Mouse (Mus musculus) limb, embryonic 10.5 days (tissue): ENCODE results near the gene Mrpl10. TPM values are rescaled to one million over a fixed set of nuclear protein-coding genes. Genes with fewer than 3 reads are reported as not detected.

ENCODE experiments used
- DNase-seq: peaks from one replicate; pipeline ENCODE4 v3.0.0-alpha.2; 2017; ENCODE audit warnings: low spot score
- H3K27ac ChIP-seq: fragments of 300-500 bp; sonication (generic); 2 replicates; pipeline ENCODE4 v1.5.1; 2016; ENCODE audit warnings: mild to moderate bottlenecking
- H3K27me3 ChIP-seq: fragments of 300-500 bp; sonication (generic); 2 replicates; pipeline ENCODE4 v1.6.1; 2016; ENCODE audit warnings: low read depth, mild to moderate bottlenecking; ENCODE audit not compliant: poor library complexity, severe bottlenecking
- H3K36me3 ChIP-seq: fragments of 300-500 bp; sonication (generic); 2 replicates; pipeline ENCODE4 v1.6.1; 2016; ENCODE audit warnings: mild to moderate bottlenecking, moderate library complexity
- H3K4me1 ChIP-seq: fragments of 300-500 bp; sonication (generic); 2 replicates; pipeline ENCODE4 v1.6.1; 2016
- H3K4me3 ChIP-seq: fragments of 300-500 bp; sonication (generic); 2 replicates; pipeline ENCODE4 v1.5.1; 2016; ENCODE audit warnings: mild to moderate bottlenecking, moderate library complexity
- H3K9me3 ChIP-seq: fragments of 300-500 bp; sonication (generic); replicated peaks from 2 replicates; pipeline ENCODE4 v1.6.1; 2016; ENCODE audit warnings: mild to moderate bottlenecking
- whole genome bisulfite sequencing: fragments of 180-500 bp; shearing (Covaris S2); methylation state at CpG from one replicate; pipeline ENCODE4 v1.1.7; 2016; 5-methylcytosine and 5-hydroxymethylcytosine counted together
- polyA plus RNA-seq: library from polyadenylated mRNA; unstranded; fragments of >200 nt; fragmentation: Nextera tagmentation; extraction: Ambion mirVana; gene quantifications from 2 replicates; pipeline ENCODE4 v1.2.1, GENCODE M21; 2016

Mrpl10 gene
- polyA plus RNA-seq, 1 experiment from 2014 or later: 94.8 TPM

DNA sequence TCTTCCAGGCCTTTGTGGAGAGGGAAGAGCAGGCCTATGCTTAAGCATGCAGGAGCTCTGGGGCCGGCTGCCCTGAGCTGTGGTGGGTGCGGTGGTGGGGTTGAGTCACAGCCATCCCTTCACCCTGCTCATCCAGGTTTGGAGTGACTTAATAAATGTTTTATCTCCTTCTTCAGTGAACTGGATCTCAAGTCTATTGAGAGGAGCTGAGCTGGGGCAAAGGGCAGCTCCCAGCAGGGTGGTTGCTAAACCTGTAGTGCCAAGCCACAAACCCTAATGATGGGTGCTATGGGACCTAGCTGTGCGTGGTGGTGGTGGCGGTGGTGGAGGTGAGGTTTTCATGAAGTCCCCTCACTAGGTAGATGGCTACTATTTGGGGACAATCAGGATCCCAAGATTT is 7.6 kb upstream of the Mrpl10 start:
- Histone ChIP-seq H3K36me3 (peaks cover 26% of the 10 kb centered on the region), H3K27me3 (no peaks in the 10 kb centered on the region), H3K4me3 (no peak overlapping the region), H3K27ac (no peak overlapping the region), H3K9me3 (no peaks in the 10 kb centered on the region), H3K4me1 (peaks cover 21% of the 10 kb centered on the region)
- 89% methylated on average over 4 of the region's 4 CpGs for WGBS
- no peak for DNase-seq

DNA sequence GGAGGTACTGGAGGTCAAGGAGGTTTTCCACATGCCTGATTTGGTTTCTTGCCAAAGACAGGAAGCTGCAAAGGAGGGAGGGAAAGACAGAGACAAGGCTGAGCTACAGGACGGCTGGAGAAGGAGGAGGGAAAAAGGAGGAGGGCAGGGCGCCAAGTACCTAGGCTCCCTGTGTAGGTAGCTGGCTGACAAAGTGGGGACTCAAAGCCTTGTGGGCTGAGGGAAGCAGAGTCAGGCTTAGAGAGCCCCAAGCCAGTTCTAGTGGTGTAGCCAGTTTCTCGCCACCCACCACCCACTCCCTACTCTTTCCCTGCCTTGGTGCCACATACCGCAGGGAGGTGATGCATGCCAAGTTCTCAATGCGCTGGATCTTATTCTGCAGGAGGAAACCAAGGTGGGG is 5.2 kb upstream of the Mrpl10 start:
- no peak for DNase-seq
- Histone ChIP-seq H3K27me3 (no peaks in the 10 kb centered on the region), H3K9me3 (no peaks in the 10 kb centered on the region), H3K27ac (no peak overlapping the region), H3K4me1 (peaks cover 10% of the 10 kb centered on the region), H3K36me3 (peaks cover 26% of the 10 kb centered on the region), H3K4me3 (no peak overlapping the region)
- 86% methylated on average over 5 of the region's 5 CpGs for WGBS

DNA sequence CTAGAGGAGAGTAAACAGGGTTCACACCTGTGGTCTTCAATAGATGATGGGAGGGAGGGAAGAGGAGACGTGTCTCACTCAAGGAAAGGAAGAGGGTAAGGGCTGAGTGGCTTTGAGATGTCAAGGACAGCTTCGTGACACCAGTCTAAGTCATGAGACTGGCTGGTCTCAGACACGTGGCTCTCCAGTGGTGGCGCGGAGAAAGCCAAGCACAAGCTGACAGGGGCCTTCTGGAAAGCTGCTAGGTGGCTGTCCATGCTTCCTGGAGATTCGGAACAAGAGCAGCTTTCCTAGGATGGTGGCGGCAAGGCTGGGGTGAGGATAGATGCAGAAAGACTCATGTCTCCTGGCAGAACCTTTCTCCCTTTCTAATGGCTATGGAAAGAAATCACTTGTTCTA is 2.5 kb upstream of the Mrpl10 start:
- no peak for DNase-seq
- H3K27ac ChIP-seq: no peak overlapping the region
- H3K4me3 ChIP-seq: no peak overlapping the region
- H3K27me3 ChIP-seq: no peaks in the 10 kb centered on the region
- WGBS: 69% methylated on average over 7 of the region's 7 CpGs
- no peaks in the 10 kb centered on the region for H3K9me3 ChIP-seq
- peaks cover 19% of the 10 kb centered on the region for H3K4me1 ChIP-seq
- H3K36me3 ChIP-seq: peaks cover 12% of the 10 kb centered on the region

DNA sequence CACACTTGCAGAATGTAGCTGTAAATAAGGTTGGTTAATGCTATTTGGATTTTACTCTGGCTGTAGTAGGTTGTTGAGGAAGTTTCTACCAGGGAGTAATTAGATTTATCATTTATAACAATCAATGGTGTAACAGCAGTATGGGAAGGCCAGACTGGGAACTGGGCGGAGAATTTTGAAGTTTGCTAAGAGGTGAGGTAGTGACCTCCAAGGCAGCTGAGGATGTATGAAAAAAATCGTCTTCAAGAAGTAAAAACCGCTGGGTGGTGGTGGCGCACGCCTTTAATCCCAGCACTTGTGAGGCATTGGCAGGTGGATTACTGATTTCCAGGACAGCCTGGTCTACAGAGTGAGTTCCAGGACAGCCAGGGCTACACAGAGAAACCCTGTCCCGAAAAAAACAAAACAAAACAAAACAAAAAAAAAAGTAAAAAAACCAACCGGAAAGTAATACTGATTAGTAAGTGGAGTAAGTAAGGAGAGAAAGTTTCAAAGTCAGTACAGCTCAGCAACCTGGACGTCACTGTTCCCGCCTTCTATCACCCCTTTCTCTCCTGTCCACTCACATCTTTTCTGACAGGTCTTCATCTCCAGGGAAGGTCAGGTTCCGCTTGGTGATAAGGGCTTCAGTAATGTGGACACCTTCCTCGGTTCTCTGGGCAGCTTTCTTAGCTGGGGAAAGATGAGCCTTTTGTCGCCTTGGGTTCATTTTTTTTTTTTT is 899 bp upstream of the Mrpl10 start:
- Histone ChIP-seq H3K4me1 (peaks cover 14% of the 10 kb centered on the region), H3K4me3 (peak overlapping the region; percentile 83), H3K9me3 (no peaks in the 10 kb centered on the region), H3K27ac (no peak overlapping the region), H3K27me3 (no peaks in the 10 kb centered on the region), H3K36me3 (peaks cover 22% of the 10 kb centered on the region)
- no peak for DNase-seq
- 57% methylated on average over 12 of the region's 12 CpGs for WGBS

DNA sequence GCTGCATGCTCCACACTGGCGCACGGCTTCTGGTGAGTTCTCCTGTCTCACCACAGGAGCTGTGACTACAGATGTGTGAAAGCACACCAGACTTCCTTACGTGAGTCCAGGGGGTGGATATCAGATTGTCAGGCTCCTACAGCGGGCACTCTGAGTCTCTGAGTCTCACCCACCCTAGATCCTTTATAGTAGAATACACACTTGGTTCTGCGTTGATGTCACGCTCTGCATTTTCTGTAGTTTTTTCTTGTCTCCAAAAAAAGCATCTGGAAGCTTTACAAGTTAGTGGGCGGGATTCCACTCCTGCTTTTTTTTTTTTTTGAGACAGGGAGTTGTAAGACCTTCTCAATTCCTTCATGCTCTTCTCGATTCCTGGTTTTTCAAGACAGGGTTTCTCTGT is 3.5 kb downstream of the Mrpl10 start:
- no peaks in the 10 kb centered on the region for H3K27me3 ChIP-seq
- no peak for DNase-seq
- H3K4me3 ChIP-seq: no peak overlapping the region
- peaks cover 53% of the 10 kb centered on the region for H3K36me3 ChIP-seq
- 95% methylated on average over 8 of the region's 8 CpGs for WGBS
- H3K4me1 ChIP-seq: peaks cover 20% of the 10 kb centered on the region
- H3K27ac ChIP-seq: no peak overlapping the region
- H3K9me3 ChIP-seq: no peaks in the 10 kb centered on the region

DNA sequence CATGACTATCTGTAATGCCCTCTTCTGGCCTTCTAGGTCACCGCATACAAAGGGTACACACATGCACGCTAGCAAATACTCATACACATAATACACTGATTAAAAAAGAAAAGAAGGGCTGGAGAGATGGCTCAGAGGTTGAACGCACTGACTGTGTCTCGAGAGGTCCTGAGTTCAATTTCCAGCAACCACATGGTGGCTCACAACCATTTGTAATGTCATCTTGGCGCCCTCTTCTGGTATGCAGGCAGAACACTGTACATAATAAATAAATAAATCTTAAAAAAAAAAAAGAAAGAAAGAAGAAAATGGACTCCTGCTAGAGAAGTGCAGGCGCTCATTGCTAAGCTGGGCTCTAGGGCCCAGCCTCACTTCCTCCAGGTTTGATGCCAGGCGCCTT is 4.5 kb downstream of the Mrpl10 start:
- DNase-seq: no peak
- no peaks in the 10 kb centered on the region for H3K27me3 ChIP-seq
- H3K4me1 ChIP-seq: peaks cover 27% of the 10 kb centered on the region
- no peak overlapping the region for H3K27ac ChIP-seq
- no peak overlapping the region for H3K4me3 ChIP-seq
- H3K9me3 ChIP-seq: no peaks in the 10 kb centered on the region
- WGBS: 81% methylated on average over 7 of the region's 7 CpGs
- peaks cover 53% of the 10 kb centered on the region for H3K36me3 ChIP-seq

DNA sequence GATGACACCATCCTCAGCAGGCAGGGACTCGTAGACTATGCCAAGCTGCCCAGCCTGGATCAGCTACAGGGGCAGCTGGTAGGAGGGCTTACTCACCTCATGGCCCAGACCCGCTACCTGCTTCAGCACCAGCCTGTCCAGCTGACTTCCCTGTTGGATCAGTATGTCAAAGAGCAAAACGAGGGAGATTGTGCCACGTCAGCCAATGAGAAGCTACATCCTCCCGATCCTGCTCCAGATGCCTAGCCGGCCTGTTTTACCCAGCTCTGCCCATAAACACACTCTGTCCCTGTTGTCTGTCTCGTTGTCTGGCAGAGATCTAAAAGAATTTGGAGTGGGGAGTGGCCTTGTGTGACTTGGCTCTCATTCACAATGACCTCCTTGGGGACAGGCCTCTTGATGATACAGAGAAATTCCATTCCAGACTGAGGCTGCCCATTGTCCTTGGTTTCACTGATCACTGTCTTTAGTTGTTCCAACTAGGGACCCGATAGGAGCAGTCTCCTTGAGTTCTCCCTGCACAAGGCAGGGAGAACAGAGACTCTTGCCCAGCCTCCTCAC is 6.8 kb downstream of the Mrpl10 start:
- no peak for DNase-seq
- 90% methylated on average over 8 of the region's 8 CpGs for WGBS
- H3K27me3 ChIP-seq: no peaks in the 10 kb centered on the region
- peaks cover 59% of the 10 kb centered on the region for H3K36me3 ChIP-seq
- H3K4me1 ChIP-seq: peaks cover 33% of the 10 kb centered on the region
- no peak overlapping the region for H3K4me3 ChIP-seq
- no peak overlapping the region for H3K27ac ChIP-seq
- no peaks in the 10 kb centered on the region for H3K9me3 ChIP-seq

DNA sequence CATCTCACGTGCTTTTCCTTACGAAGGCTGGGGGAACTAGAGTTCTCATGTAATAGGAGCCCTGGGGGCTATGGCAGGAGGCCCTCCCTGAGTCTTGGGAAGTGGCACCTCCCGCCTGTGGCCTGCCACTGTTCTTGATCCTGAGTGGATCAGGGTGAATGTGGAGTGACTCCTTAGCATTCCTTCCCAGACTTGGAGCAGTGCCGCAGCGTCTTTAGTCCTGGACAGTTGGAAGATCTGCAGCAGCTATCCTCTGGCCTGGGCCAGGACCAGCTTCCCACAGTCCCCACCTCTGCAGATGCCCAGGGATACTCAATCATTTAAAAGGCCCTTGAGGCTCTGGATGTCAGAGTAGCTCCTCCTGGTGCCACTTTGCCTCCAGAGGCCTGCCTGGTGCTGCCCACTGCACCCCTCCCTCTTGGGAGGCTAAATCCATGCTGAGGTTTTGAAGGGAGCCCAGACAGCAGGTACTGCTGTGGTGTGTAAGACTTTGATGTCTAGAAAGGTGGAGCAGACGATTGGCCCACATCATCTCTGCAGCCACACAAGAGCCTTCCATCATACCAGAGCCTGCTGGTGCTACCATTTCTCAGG is 8.2 kb downstream of the Mrpl10 start:
- H3K9me3 ChIP-seq: no peaks in the 10 kb centered on the region
- no peaks in the 10 kb centered on the region for H3K27me3 ChIP-seq
- H3K4me3 ChIP-seq: no peak overlapping the region
- WGBS: 78% methylated on average over 6 of the region's 6 CpGs
- DNase-seq: no peak
- no peak overlapping the region for H3K27ac ChIP-seq
- peaks cover 57% of the 10 kb centered on the region for H3K36me3 ChIP-seq
- H3K4me1 ChIP-seq: peaks cover 33% of the 10 kb centered on the region

DNA sequence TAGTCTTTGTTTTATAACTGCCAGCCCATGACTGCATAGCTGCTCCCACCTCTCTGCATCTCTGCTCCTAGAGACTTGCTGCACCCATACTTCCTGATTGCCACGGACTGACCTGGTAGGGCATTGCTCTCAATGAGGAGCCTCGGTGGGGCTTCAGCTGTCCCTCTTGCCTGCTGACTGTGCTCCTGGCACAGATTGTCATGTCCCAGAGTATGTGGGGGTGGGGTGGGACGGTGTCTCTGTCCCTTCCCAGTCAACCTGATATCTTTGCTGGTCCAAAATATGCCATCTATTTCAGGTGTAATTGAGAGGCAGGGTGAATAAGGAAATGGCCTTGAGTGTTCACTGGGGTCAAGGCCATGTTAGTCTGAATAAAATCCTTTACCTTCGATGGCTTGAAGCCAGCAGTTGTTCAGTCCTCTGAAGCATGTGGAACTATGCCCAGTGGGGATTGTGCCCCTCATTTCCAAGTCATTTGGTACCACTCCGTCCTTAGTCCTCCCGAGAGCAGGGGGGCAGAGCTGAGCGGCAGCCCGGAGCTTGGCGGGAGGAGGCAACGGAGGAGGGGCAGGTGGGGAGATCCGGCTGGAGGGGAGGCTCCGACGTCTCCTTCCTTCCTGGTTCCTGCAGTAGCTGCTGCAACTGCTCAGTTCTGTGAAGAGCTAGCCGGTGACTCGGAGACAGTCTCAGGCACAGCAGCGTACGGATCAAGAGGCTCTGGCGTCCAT is 9.0 kb downstream of the Mrpl10 start, which contains the start of gene Osbpl7:
TSS of gene Osbpl7 (plus strand) at position 413 of the 728 bp plus-strand sequence.
- H3K27me3 ChIP-seq: no peaks in the 10 kb centered on the region
- H3K36me3 ChIP-seq: peaks cover 57% of the 10 kb centered on the region
- WGBS: 8% methylated on average over 18 of the region's 18 CpGs

DNA sequence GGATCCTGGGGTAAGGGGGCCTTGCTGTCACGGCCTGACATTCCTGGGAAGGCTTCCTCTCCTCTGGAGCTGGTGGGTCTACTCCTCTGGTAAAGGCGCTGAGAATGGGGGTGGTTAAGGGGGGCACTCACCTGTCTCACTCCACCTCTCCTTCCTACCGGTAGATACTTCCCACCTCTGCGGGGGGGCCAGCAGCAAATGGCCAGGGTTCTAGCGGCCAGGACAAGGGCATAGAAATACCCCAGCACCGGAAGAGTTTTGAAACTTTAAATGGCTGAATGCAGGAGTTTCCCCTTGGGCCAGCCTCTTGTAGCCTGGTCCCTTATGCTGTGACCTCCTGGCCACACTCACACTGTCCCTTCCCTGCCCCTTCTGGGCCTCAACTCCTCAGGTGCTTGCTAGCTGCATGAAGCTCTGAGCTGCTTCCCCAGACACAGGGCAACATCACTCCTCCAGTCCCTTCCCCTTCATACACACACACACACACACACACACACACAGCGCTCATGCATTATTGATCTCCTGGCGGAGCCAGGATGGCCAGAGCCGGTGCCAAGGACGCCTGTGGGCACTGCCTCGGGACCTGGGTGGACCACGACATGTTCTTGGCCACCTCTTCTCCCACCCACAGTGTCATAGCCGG is 9.7 kb downstream of the Mrpl10 start:
- peak overlapping the region; percentile 77 for H3K4me3 ChIP-seq
- peaks cover 59% of the 10 kb centered on the region for H3K36me3 ChIP-seq
- 34% methylated on average over 13 of the region's 13 CpGs for WGBS
- H3K4me1 ChIP-seq: peaks cover 33% of the 10 kb centered on the region
- DNase-seq: no peak
- H3K27me3 ChIP-seq: no peaks in the 10 kb centered on the region
- H3K9me3 ChIP-seq: no peaks in the 10 kb centered on the region
- peak overlapping the region; percentile 80 for H3K27ac ChIP-seq

More for the DNA sequence above, 9.0 kb downstream of the Mrpl10 start, which contains the start of gene Osbpl7:
- H3K4me1 ChIP-seq: peaks cover 33% of the 10 kb centered on the region
- H3K9me3 ChIP-seq: no peaks in the 10 kb centered on the region
- peak within 1 kb of the TSS; percentile 80 for H3K27ac ChIP-seq
- peak; percentile 77 for DNase-seq
- peak within 1 kb of the TSS; percentile 77 for H3K4me3 ChIP-seq

DNA sequence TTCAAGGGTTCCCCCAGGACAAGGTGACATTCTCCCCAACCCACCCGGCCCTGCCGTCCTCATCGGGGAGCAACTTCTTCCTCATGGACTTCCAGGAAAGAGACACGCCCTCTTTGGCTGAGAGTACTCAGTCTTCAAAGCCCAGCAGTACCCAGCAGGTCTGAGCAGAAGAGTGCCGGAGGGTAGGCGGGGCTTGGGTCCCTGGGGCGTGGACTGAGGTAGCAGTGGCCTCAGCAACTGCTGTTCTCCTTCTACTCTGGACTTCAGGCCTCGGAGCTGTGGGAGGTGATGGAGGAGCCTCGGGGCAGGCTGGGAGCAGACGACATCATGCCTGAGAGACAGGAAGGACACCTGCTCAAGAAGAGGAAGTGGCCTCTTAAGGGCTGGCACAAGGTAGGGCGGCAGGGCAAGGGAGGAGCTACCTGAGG is 10.9 kb downstream of the Mrpl10 start:
- H3K36me3 ChIP-seq: peaks cover 62% of the 10 kb centered on the region
- 24% methylated on average over 11 of the region's 11 CpGs for WGBS
- H3K27ac ChIP-seq: no peak overlapping the region
- H3K9me3 ChIP-seq: no peaks in the 10 kb centered on the region
- DNase-seq: no peak
- H3K4me1 ChIP-seq: peaks cover 33% of the 10 kb centered on the region
- no peaks in the 10 kb centered on the region for H3K27me3 ChIP-seq
- peak overlapping the region; percentile 77 for H3K4me3 ChIP-seq

DNA sequence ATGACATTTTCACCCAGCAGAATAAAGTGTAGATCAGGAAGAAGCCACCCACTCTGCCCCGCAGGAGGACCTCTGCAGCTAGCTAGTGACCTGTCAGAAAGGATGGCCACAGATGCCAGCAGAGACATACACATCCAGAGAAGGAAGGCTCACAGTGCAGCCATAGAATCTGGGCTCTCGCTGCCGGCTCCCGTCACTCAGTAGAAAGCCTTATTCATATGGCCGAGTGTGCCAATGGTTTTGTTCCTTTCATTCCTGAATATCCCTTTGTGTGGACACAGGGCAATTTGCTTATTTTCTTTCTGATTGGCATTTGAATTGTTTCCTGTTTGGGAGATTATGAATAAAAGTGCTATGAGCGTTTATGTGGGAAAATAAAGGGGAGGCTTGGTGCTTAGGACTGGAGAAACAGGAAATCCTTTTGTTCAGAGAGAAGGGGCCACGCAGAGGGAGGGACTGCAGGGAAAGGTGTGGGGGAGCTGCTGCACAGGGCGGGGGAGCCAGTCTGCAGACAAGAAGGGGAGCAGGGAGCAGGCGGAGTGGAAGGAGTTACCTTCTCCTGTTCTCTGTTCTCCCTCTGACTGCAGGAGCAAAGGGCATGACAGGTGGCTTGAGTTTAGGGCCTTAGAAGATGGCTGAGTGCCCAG is 22.0 kb downstream of the Mrpl10 start:
- H3K9me3 ChIP-seq: no peaks in the 10 kb centered on the region
- peaks cover 4% of the 10 kb centered on the region; the same call in 1 of the 2 replicates for H3K4me1 ChIP-seq
- H3K4me3 ChIP-seq: no peak overlapping the region
- DNase-seq: no peak
- peaks cover 61% of the 10 kb centered on the region for H3K36me3 ChIP-seq
- H3K27me3 ChIP-seq: no peaks in the 10 kb centered on the region
- no peak overlapping the region for H3K27ac ChIP-seq
- whole genome bisulfite sequencing: 75% methylated on average over 9 of the region's 9 CpGs
